Mouse (Mus musculus): ENCODE measurements around the gene Gm8871. TPM values are rescaled to one million over a fixed set of nuclear protein-coding genes. Genes with fewer than 3 reads are reported as not detected.
"Not testable (repeated sequence)": the region's sequence is repeated elsewhere in the genome, so short reads cannot be mapped to it uniquely, and the experiment has no call there.

Gene Gm8871
- not detected in 2 replicates for polyA plus RNA-seq (2016; fragmentation: Nextera tagmentation; extraction: Ambion mirVana)

DNA sequence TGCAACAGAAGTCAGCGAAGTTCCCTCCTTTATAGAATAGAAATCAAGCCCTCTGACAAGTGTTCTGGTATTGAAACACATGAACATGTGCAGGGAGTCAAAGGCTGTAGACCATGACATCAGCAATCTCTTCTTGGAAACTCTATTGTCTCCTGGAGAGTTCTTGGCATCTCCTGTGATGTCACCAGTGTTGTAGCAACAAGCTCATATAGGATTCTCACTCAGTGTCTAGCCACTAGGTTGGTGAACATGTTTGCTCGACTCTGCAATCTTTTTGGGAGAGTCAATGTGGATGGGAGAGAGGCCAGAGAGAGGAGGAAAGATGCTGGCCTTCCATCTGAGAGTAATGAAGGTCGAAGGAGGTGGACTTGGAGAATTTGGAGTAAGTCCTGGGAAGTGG lies at the start of gene Gm8871, which contains the start of gene Gm8857:
Gene Gm8871 (plus strand): TSS at position 301 of the 400 bp plus-strand sequence.
Gene Gm8857 (plus strand): TSS at position 303 of the 400 bp plus-strand sequence.
- H3K4me2 ChIP-seq; H3K36me3 ChIP-seq; H3K4me3 ChIP-seq; ATAC-seq (ENCODE audit: insufficient number of reproducible peaks, low FRiP score); H3K27ac ChIP-seq (ENCODE audit: poor library complexity, severe bottlenecking); H3K27me3 ChIP-seq (replicated peaks); H3K4me1 ChIP-seq (replicated peaks); H3K9ac ChIP-seq; H3K9me3 ChIP-seq (replicated peaks): not testable (repeated sequence)
- WGBS = 45% methylated on average over 3 of the region's 3 CpGs

DNA sequence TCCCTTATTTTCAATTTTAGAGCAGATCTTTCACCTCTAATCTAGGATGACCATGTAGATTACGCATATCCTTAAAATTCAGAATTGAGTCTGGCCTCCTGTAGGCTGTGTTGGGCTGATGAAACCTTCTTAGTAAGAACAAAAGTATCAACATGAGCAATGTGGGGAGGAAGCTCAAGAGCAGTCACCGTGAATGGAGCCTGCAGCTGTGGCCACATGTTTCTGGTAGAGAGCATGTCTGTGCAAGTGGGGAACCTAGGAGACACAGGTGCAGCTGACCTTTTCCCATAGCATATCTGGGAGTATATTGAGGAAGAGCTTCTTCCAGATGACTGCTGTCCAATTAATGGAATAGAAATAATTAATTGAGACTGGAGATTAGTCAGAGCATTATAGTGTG lies 5.9 kb downstream of the Gm8871 start:
- not testable (repeated sequence) for H3K36me3 ChIP-seq; H3K27ac ChIP-seq (ENCODE audit: poor library complexity, severe bottlenecking); H3K9me3 ChIP-seq (replicated peaks); H3K27me3 ChIP-seq (replicated peaks); H3K9ac ChIP-seq; H3K4me2 ChIP-seq; H3K4me1 ChIP-seq (replicated peaks); ATAC-seq (ENCODE audit: insufficient number of reproducible peaks, low FRiP score); H3K4me3 ChIP-seq
- WGBS = 83% methylated on average over 2 of the region's 2 CpGs

DNA sequence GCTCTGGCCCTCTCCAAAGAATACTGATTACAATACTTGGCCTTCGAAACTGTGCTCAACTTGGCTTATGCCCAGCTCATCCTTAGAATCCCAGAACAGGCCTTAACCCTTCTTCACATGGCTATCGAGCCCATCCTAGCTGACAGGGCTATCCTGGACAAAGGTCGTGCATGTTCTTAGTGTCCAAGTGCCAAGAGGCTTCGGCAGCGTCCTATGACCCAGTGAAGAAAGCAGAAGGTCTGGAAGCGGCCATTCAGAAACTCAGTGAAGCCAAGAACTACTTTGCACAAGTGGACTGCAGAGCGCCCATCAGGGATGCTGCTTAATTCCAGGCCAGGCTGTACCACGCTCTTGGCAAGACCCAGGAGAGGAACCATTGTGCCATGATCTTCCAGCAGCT lies 10.5 kb downstream of the Gm8871 start:
- H3K27me3 ChIP-seq (replicated peaks); ATAC-seq (ENCODE audit: insufficient number of reproducible peaks, low FRiP score); H3K4me3 ChIP-seq; H3K36me3 ChIP-seq; H3K9me3 ChIP-seq (replicated peaks); H3K27ac ChIP-seq (ENCODE audit: poor library complexity, severe bottlenecking); H3K4me1 ChIP-seq (replicated peaks); H3K9ac ChIP-seq; H3K4me2 ChIP-seq: not testable (repeated sequence)
- WGBS = 69% methylated on average over 6 of the region's 8 CpGs

Other genes starting within 250 kb of the Gm8871 start
- not detected in 2 replicates for gene Gm8857, start within 50 bp of the Gm8871 start, polyA plus RNA-seq (2016; fragmentation: Nextera tagmentation; extraction: Ambion mirVana)
- not detected in 2 replicates for gene Gm8879, start 179.8 kb downstream of the Gm8871 start, polyA plus RNA-seq (2016; fragmentation: Nextera tagmentation; extraction: Ambion mirVana)
- gene Gm5861, start 235.3 kb downstream of the Gm8871 start, polyA plus RNA-seq (2016; fragmentation: Nextera tagmentation; extraction: Ambion mirVana) = not detected in 2 replicates

Data from heart, embryonic 12.5 days (tissue).